Mouse (Mus musculus) kidney, postnatal 4 days (tissue): ENCODE measurements at regions not wholly inside any gene's neighbourhood (a gene's known extent, or its start where the extent isn't known, plus 50 kb on each side); places are given as distances from the start of the nearest gene placed in this dataset.
"Not testable (repeated sequence)": the region's sequence is repeated elsewhere in the genome, so short reads cannot be mapped to it uniquely, and the experiment has no call there.

Experiments used
- DNase-seq, 2 experiments: peaks; one replicate each; pipeline ENCODE4 v3.0.0; 2021; ENCODE audit warnings: mixed read lengths in 2 of 2

DNA sequence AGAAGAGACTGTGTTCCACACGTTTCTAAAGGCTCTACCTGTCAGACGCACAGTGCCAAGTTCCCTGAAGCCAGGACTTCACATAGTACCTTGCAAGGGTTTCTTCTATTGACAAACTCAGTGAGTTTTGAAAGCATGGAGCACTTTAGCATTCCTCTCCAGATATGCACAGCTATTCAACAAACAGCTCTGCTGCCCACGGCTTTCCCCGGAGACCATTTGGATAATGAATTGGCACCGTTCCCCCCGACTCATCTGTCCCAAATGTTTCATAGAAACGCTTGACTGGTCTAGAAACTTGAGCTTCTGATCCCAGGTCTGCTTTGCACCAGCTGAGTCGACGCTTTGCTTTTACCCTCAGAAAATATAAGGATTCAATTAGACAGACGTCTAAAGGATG lies 162.2 kb upstream of the St6galnac5 start:
- no peak for DNase-seq

DNA sequence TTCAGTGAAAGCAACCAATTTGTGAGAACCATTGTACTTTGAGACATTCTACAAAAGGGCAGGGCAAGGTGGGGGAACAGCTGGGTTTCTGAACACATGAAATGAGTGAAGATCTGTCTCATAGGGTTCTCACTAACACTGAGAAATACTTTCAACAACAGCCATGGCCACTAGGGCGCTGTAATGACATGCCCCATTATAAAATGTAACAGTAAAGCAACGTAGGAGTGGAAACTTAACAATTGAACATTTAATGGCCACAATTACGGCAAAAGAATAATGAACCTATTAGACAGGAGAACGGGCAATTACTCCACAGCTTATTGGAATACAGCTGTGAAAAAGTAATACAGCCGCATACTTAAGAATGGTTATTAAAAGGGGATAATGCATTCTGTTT lies 158.9 kb upstream of the St6galnac5 start:
- no peak for DNase-seq

DNA sequence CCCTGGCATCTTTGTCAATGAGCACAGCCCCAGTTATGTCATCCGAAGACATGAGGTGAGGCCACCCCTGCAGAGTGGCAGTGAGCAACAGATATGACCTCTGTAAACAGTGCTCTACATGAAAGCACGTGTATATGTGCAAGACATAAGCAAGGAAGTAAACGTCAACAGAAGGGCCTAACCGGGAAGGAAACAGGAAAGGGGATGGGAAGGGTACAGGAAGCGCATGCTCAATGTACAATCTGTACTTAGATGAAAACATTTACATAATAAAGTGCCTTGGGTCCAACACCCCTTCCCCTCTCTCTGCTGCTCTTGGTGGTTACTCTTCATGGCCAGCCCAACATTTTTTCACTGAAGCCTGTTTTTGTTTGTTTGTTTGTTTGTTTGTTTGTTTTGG lies 143.3 kb upstream of the St6galnac5 start:
- no peak for DNase-seq

DNA sequence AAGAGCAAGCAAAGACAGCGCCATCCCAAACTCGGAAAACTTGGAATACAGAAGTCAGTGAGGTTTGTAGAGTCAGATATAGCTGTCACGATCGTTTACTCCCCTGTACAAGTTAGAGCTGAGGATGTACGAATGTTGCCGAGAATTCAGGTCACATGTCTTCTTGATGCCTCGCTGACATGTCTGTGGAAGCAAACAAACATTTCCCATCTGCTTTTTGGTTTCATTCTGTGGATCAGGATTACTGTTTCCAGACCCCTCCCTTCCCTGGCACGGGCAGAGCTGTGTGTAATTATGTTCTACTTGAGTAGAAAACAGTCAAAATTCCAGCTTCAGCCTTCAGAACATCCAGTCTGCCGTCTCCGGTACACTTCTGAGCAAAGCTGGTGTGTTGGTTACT lies 139.9 kb upstream of the St6galnac5 start:
- peak in 1 of 2 experiments; percentile 5 for DNase-seq

DNA sequence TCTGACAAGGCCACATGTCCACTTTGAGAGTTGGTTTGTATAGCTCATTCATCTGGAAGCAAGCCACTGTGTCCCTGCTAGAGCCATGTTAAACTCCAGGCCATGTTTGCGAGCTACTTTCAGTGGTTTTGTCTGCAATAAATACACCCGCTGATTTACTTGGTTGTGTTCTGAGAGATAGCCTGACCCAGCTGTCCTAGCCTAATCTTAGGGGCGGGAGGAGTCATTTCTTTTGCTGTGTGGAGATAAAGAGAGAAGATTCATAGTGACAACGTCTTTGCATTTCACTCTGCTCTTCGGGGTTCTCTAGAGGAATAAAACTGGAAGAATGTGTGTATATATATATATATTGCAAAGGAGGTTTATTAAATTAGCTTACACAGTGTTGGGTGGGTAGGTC lies 137.1 kb upstream of the St6galnac5 start:
- DNase-seq, result no peak

DNA sequence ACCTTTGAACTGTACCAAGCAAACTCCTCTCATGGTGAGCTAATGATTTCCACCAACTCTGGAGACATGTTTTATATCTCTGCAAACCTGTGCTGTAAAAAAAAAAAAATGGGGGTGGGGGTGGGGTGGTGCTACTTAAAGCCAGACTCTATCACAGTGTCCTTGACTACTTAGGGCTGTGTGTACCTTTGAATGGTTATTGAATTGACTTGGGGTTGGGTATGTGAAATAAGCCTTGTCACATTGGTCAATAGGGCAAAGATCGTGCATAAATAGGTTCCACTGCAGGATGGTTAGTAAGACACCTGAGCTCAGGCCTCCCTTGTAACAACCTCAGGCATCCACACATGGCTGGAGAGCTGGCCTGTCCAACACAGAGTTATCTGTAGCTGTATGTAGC lies 136.6 kb upstream of the St6galnac5 start:
- no peak for DNase-seq

DNA sequence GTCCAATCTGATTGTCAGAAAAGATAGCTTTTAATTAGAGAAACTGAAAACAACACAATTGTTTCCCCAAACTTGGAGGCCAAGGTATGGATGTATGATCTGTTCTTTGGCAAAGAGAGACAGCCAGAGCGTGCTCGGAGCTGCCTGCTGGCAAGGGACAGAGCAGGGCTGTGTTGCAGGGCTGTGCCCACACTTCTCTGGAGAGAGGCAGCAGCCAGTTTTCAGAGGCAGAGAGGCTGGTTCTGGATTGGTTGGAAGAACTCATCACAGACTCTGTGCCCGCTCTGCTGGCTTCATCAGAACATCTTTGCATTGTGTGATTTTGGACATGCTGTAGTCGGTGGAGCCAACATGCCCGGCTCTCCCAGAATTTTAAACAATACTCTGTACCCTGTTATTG lies 123.5 kb upstream of the St6galnac5 start:
- DNase-seq, result no peak

DNA sequence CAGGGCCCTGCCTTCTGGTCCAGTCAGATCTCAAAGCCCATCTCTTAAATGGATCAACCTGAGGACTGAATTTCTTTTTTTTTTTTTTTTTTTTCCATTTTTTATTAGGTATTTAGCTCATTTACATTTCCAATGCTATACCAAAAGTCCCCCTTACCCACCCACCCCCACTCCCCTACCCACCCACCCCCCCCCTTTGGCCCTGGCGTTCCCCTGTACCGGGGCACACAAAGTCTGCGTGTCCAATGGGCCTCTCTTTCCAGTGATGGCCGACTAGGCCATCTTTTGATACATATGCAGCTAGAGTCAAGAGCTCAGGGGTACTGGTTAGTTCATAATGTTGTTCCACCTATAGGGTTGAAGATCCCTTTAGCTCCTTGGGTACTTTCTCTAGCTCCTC lies 108.5 kb upstream of the St6galnac5 start:
- not testable (repeated sequence) for DNase-seq

DNA sequence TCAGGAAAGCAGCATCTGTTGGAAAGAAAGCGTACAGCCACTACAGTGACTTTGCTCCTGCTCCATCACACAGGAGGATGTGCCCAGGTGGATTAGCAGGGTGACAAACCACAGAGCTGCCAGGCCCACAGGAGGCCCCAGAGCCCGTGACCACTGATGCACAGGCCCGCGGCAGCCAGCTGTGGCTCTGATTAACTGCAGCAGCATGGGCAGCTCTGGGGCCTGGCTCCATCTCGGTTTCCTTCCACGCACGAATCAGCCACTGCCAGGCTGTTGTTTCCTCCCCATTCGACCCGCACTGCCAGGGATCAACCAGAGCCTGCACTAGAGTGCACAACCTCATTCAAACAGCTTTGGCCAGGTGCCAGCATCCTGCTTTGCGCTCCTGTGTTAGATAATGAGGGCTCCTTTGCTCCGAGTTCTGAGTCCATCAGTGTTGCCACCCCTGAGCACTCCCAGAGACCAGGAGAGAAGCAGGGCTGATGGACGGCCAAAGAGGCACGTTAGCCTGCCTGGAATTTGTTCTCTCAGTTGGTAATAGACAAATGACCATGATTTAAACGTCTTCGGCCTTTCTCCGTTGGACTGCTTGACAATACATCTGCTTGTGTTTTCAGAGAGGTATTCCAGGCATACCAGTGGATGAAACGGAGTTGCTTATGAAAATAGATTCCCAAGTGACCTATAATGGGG lies 103.2 kb upstream of the St6galnac5 start:
- DNase-seq, result peak; percentile 75 to 79

DNA sequence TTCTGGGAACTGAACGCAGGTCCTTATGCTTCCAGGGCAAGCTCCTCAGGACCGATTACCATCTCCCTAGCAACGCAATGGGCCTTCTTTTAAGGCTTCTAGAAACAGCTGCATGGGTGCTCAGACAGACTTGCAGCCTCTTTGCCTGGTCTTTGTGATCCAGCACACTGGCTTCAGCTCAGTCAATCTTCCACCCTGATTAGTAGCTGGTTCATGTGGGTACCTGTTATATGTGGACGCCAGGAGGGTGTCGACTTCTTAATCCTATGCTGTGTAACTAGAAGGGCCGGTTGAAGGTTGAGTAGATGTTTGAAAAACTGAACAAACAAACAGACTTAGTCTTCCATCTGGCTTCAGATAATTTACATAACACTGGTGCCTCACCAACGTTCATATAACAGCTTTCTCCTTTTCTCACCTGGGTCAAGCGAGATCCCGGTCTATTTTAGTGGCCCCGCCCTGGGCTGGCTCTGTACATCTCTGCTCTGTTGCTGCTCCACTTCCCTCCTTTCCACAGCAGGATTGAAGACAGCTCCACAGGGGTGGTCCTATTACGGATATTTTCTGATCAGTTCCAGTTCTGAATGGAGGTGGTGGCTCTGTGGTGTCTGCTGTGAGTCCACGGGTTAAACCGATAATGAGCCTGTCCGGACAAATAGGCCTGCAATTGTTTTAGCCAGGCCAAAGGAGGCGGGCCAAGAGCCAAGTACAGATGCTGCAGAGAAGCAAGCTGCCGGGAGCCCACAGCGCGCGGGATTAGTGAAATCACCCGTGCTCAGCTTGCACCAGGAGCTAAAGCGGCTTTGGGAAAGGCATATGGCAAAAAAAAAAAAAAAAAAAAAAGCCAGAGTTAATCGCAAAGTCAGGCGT lies 102.4 kb upstream of the St6galnac5 start:
- peak; percentile 39 to 40 for DNase-seq

DNA sequence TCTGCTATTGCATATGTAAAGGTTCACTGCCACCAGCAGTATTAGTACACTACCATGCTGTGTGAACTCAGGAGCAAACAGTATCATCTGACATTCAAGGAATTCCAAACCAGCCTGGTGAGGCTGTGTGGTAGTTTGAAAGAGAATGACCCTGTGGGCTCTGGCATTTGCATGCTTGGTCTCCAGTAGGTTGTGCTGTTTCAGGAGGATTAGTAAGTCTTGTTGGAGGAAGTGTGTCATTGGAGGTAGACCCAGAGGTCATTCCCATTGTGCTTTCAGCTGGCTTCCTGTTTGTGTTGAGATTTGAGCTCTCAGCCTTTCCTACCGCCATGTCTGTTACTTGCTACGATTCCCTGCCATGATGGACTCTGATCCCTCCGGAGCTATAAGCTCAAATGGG lies 98.3 kb upstream of the St6galnac5 start:
- no peak for DNase-seq

DNA sequence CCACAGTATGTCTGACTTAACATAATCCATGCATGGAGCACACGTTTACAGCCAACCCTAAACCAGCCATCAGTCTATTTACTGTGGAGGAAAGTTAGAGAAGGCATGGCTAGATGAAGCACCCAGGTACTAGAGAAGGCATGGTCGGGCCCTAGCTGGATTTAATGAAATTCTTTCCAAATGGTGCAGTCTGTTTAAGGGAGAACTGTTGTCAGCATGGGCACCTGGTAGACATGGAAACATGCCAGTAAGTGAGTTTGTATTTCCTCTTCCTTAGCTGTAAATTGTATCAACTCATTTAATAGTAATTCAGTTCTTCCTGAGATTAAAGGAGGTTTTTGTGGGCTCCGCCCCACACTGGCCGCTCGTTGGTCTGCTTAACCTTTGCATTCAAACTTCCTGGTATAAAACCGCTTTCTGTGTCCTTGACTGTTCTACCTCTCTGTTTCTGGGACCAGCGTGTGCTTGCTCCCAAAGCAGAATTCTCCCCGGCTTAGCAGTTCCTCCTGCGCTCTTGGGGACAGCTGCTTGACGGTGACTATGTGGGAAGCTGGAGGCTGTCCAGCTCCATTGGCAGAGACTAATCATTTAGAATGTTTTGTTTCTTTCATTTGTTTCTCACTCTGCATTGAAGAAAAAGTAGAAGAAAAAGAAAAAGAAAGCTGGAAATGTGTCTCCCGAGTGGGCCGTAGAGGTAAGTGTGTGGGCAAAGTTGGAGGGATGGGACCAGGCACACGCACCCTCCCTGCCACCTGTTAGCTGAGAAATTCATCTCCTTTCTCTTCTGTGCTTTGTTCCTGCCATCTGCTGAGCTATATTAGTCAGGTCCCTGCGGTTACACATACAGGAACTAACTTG lies 96.0 kb upstream of the St6galnac5 start:
- DNase-seq, result peak; percentile 54

DNA sequence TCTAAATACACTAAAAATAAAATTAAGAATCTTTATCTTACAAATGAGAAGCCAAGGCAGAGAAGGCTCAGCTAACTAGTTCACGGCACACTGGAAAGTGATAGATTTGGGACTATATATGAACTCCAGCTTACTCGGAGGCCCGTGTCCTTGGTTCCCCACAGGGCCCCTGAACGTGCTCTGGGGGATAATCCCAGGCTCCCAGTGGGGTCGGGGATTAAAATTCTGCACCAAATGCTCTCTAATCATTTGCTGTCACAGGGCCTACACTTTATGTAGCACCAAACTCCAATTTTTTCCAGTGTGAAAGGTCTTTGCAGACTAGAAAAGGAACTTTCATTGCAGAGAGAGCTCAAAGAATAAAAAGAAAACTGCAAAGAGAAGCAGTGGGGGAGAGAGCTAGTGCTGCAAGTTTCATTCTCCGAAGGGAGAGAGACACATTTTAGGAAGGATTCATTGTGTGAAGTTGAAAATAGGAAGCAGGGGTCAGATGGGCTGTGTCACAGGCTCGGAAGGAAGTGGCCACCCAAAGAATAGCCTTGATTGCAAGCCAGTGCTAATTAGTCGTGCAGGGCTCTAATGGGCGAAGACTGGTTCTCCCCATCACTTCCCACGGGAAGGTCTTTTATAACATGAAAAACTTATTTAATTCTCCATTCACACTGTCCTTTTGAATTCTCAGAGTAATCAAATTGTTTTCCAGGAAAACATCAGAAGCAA lies 90.3 kb upstream of the St6galnac5 start:
- no peak for DNase-seq

DNA sequence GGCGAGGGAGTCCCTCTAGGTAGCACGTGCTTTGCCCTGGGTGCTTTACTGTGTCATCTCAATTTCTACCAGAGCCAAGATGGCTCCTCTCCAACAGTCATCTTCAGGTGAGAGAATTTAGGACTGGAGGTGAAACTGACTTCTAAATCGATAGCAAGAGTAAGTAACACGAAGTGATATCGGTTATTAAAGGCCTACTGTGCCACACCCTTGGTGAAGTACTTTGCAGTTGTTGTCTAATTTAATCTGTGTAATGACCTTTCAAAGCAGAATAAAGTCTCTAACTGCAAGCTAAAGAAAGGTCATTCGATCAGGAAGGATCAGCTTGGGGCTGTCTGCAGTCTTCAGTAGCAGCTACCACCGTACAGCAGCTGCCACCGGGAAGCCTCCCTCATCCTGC lies 89.5 kb upstream of the St6galnac5 start:
- no peak for DNase-seq

DNA sequence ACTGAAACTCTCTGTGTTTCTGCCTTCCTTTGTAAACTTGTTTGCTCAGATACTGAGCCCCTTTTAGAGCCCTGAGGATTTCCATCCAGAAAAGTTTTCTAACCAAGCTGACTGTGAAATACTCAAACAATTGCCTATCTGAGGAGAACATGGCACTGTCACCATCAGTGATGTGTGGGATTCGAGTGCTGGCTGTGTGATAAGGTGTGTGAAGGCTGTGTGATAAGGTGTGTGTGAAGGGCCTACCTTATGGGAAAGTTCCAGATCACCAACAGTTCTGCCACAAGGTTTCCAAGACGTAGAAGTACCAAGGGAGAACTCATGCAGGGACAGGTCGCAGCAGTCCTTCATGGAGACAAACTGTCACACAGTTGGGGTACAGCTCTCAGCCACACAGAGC lies 89.1 kb upstream of the St6galnac5 start:
- no peak for DNase-seq

DNA sequence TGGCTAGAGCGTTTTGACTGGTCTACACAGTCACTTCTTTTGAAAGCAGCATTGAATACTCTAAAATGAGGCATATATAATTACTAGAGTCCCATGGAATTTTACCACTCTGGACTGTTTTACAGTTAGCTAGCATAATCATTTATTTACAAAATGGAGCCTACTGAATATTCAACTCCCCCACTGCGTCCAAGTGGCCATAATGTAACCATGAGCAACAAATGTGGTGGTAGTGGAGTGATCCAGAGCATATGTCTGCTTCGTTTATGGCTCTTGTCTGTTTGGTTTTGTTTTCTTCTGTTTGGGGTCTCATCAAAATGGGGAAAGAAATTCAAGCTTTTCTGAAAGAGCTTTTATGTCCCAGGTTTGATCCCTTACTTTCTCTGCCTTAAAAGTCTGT lies 83.8 kb upstream of the St6galnac5 start:
- DNase-seq, result no peak

DNA sequence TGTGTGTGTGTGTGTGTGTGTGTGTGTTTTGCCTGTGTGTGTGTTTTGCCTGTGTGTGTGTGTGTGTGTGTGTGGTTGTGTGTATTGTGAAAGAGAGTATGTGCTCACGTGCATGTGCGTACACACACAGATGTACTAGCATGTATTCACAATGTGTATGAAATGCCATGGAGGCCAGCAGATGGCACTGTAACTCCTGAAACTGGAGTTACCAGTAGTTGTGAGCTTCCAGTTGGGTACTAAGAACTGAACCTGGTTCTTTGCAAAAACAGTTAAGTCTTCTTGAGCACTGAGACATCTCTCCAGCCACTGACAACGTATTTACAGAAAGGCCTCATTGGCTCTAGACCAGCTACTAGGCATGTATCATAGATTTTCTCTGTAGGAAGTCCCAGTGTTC lies 71.1 kb upstream of the St6galnac5 start:
- DNase-seq, result no peak

DNA sequence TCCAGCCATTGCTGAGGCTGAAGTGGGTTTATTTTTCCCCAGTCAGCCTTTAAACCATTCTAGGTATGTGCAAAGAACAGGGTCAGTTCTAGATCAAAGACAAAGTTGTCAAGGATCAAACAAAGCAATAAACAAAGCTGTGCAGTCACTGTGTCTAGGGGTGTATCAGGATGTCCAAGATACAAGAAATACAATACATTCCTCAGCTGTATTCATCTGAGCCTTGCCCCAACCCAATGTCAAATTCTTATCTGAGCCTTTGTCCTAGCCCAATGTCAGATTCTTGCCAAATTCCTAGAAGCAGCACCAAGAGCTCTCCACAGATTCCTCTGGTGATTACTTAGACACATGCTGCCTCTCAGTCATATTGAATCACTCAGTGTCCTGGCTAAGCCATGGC lies 69.5 kb upstream of the St6galnac5 start:
- no peak for DNase-seq

DNA sequence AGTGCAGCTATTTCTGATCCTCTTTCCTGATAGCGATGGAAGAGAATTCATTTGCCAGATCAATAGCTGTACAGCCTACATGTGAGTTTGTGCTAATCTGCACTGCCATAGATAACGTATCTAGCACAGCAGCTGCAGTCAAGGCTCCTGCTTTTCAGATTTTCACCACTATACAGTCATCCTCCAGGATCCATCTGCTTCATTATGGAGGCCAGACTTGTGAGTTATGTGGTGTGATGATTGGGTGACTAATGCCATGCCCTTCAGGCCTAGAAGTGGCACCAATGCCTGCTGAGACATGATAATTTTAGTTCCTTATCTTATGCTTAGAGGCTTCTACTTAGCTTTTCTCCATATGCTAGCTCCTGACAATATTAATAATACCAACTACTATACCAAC lies 63.3 kb upstream of the St6galnac5 start:
- no peak for DNase-seq

DNA sequence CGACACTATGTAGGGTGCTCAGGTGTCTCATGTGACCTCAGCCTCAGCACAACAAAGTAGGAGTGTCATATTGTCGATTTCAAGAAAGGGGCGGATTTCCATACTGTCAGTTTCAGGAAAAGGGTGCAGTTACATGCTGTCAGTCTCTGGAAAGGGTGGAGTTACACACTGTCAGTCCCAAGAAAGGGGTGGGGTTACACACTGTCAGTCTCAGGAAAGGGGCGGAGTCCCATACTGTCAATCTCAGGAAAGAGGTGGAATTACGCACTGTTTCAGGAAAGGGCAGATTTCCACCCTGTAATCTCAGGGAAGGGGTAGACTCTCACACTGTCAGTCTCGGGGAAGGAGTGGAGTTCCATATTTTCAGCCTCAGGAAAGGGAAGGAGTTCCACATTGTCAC lies 51.9 kb upstream of the St6galnac5 start:
- DNase-seq, result no peak
